Mouse (Mus musculus): ENCODE results near the gene Dnah8. TPM values are rescaled to one million over a fixed set of nuclear protein-coding genes. Genes with fewer than 3 reads are reported as not detected.

Dnah8 gene
- polyA plus RNA-seq, 1 experiment from 2014 or later = 0.35 TPM

- H3K4me2 ChIP-seq (replicated peaks; ENCODE audit: low read depth) = peak overlapping the region; percentile 83
- ATAC-seq = peak; percentile 97
- TF ChIP-seq CTCF (IDR thresholded peaks at IDR 0.05; ENCODE audit: low read depth) = peak; percentile 53
- H3K9me3 ChIP-seq (ENCODE audit: control insufficient read depth) = no peaks in the 10 kb centered on the region
- peak overlapping the region; percentile 82 for H3K27ac ChIP-seq (ENCODE audit: low read depth, low read length)
- WGBS = under 1% methylated on average over 34 of the region's 34 CpGs
- no peaks in the 10 kb centered on the region for H3K27me3 ChIP-seq (replicated peaks; ENCODE audit: control insufficient read depth, insufficient read depth, low read length)
- peaks cover 18% of the 10 kb centered on the region for H3K4me1 ChIP-seq (replicated peaks; ENCODE audit: control insufficient read depth, insufficient read depth, low read length)
- no peaks in the 10 kb centered on the region for H3K36me3 ChIP-seq (ENCODE audit: control insufficient read depth, insufficient read depth)
- peak overlapping the region; percentile 71 for H3K9ac ChIP-seq (ENCODE audit: low read depth, low read length)
- peak overlapping the region; percentile 69 for H3K4me3 ChIP-seq (ENCODE audit: low read depth, low read length)
Observed at GRCm38 (mm10) chr17:30612075-30612859, 11.9 kb upstream of the Dnah8 start.

GRCm38 (mm10) chr17:30613350-30613749 lies 10.8 kb upstream of the Dnah8 start:
- Histone ChIP-seq H3K27ac (ENCODE audit: low read depth, low read length) (no peak overlapping the region), H3K9ac (ENCODE audit: low read depth, low read length) (no peak overlapping the region), H3K4me1 (replicated peaks; ENCODE audit: control insufficient read depth, insufficient read depth, low read length) (peaks cover 13% of the 10 kb centered on the region), H3K27me3 (replicated peaks; ENCODE audit: control insufficient read depth, insufficient read depth, low read length) (no peaks in the 10 kb centered on the region), H3K9me3 (ENCODE audit: control insufficient read depth) (no peaks in the 10 kb centered on the region), H3K4me2 (replicated peaks; ENCODE audit: low read depth) (no peak overlapping the region), H3K36me3 (ENCODE audit: control insufficient read depth, insufficient read depth) (no peaks in the 10 kb centered on the region), H3K4me3 (ENCODE audit: low read depth, low read length) (no peak overlapping the region)
- no peak for ATAC-seq
- no peak for TF ChIP-seq CTCF (IDR thresholded peaks at IDR 0.05; ENCODE audit: low read depth)

- no peak overlapping the region for H3K4me3 ChIP-seq (ENCODE audit: low read depth, low read length)
- H3K9me3 ChIP-seq (ENCODE audit: control insufficient read depth) = no peaks in the 10 kb centered on the region
- H3K36me3 ChIP-seq (ENCODE audit: control insufficient read depth, insufficient read depth) = no peaks in the 10 kb centered on the region
- no peak overlapping the region for H3K27ac ChIP-seq (ENCODE audit: low read depth, low read length)
- ATAC-seq = no peak
- WGBS = 85% methylated on average over 5 of the region's 5 CpGs
- TF ChIP-seq CTCF (IDR thresholded peaks at IDR 0.05; ENCODE audit: low read depth) = no peak
- no peaks in the 10 kb centered on the region for H3K27me3 ChIP-seq (replicated peaks; ENCODE audit: control insufficient read depth, insufficient read depth, low read length)
- no peak overlapping the region for H3K4me2 ChIP-seq (replicated peaks; ENCODE audit: low read depth)
- H3K4me1 ChIP-seq (replicated peaks; ENCODE audit: control insufficient read depth, insufficient read depth, low read length) = peaks cover 9% of the 10 kb centered on the region
- no peak overlapping the region for H3K9ac ChIP-seq (ENCODE audit: low read depth, low read length)
Observed at GRCm38 (mm10) chr17:30616203-30616602, 8.0 kb upstream of the Dnah8 start.

- Histone ChIP-seq H3K4me2 (replicated peaks; ENCODE audit: low read depth) (no peak overlapping the region), H3K36me3 (ENCODE audit: control insufficient read depth, insufficient read depth) (no peaks in the 10 kb centered on the region), H3K9me3 (ENCODE audit: control insufficient read depth) (no peaks in the 10 kb centered on the region), H3K9ac (ENCODE audit: low read depth, low read length) (no peak overlapping the region), H3K4me1 (replicated peaks; ENCODE audit: control insufficient read depth, insufficient read depth, low read length) (peaks cover 4% of the 10 kb centered on the region; the same call in 1 of the 2 replicates), H3K27ac (ENCODE audit: low read depth, low read length) (no peak overlapping the region), H3K27me3 (replicated peaks; ENCODE audit: control insufficient read depth, insufficient read depth, low read length) (no peaks in the 10 kb centered on the region), H3K4me3 (ENCODE audit: low read depth, low read length) (no peak overlapping the region)
- 53% methylated on average over 3 of the region's 3 CpGs for WGBS
- ATAC-seq = no peak
- no peak for TF ChIP-seq CTCF (IDR thresholded peaks at IDR 0.05; ENCODE audit: low read depth)
Observed at GRCm38 (mm10) chr17:30618136-30618891, 5.8 kb upstream of the Dnah8 start.

GRCm38 (mm10) chr17:30619153-30619552 lies 5.0 kb upstream of the Dnah8 start:
- TF ChIP-seq CTCF (IDR thresholded peaks at IDR 0.05; ENCODE audit: low read depth) = no peak
- Histone ChIP-seq H3K9me3 (ENCODE audit: control insufficient read depth) (no peaks in the 10 kb centered on the region), H3K4me2 (replicated peaks; ENCODE audit: low read depth) (no peak overlapping the region), H3K4me3 (ENCODE audit: low read depth, low read length) (no peak overlapping the region), H3K4me1 (replicated peaks; ENCODE audit: control insufficient read depth, insufficient read depth, low read length) (peaks cover 4% of the 10 kb centered on the region; the same call in 1 of the 2 replicates), H3K36me3 (ENCODE audit: control insufficient read depth, insufficient read depth) (no peaks in the 10 kb centered on the region), H3K27me3 (replicated peaks; ENCODE audit: control insufficient read depth, insufficient read depth, low read length) (no peaks in the 10 kb centered on the region), H3K9ac (ENCODE audit: low read depth, low read length) (no peak overlapping the region), H3K27ac (ENCODE audit: low read depth, low read length) (no peak overlapping the region)
- 20% methylated on average over 2 of the region's 2 CpGs for WGBS
- no peak for ATAC-seq

GRCm38 (mm10) chr17:30620548-30620947 lies 3.6 kb upstream of the Dnah8 start:
- no peak for TF ChIP-seq CTCF (IDR thresholded peaks at IDR 0.05; ENCODE audit: low read depth)
- H3K4me1 ChIP-seq (replicated peaks; ENCODE audit: control insufficient read depth, insufficient read depth, low read length) = peaks cover 4% of the 10 kb centered on the region; the same call in 1 of the 2 replicates
- H3K9me3 ChIP-seq (ENCODE audit: control insufficient read depth) = no peaks in the 10 kb centered on the region
- no peak overlapping the region for H3K4me2 ChIP-seq (replicated peaks; ENCODE audit: low read depth)
- no peak overlapping the region for H3K4me3 ChIP-seq (ENCODE audit: low read depth, low read length)
- H3K27ac ChIP-seq (ENCODE audit: low read depth, low read length) = no peak overlapping the region
- ATAC-seq = peak; percentile 42; the same call in 1 of the 2 replicates
- H3K36me3 ChIP-seq (ENCODE audit: control insufficient read depth, insufficient read depth) = no peaks in the 10 kb centered on the region
- H3K9ac ChIP-seq (ENCODE audit: low read depth, low read length) = no peak overlapping the region
- WGBS = 7% methylated on average over 2 of the region's 2 CpGs
- no peaks in the 10 kb centered on the region for H3K27me3 ChIP-seq (replicated peaks; ENCODE audit: control insufficient read depth, insufficient read depth, low read length)
